Mouse (Mus musculus) urinary bladder, postnatal 14 days (tissue): Measurements from ENCODE around the gene Ankrd23.

Experiments used
- DNase-seq: peaks from one replicate; pipeline ENCODE4 v3.0.0; 2021; ENCODE audit warnings: low spot score

Ankrd23 gene

DNA sequence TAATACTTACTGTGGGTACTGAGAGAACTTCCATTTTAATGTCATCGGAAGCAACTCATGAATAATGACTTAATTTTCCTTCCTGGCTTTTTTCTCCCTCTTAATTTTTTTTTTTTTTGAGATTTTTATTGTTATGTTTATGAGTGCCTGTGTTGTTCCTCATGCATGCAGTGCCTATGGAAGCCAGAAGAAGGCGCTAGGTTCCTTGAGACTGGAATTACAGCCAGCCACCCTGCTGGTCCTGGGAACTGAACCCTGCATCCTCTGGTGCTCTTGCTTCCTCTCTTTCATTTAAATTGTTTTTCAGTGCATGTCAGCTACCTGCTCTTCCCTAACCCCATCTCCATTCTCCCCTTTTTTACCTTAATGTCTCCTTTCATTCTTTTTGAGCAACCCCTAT lies 23.0 kb downstream of the Ankrd23 start:
- no peak for DNase-seq

DNA sequence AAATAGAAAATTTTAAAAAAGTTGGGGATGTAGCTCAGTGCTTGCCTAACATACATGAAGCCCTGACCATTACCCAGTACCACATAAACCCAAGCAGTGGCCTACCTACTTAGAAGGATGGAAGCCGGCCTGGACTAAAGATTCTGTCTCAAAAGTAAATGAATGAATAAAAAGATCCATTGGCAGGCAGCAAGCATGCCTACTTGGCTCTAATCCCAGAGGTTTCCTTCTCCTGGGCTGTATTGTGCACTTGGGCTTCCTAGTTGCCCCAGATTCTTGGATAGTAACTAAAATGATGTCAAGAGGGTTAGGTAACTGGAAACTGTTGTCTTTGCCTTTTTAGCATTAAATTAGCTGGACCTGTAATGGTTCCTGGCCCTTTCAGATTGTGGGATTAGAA lies 23.4 kb downstream of the Ankrd23 start:
- no peak for DNase-seq

DNA sequence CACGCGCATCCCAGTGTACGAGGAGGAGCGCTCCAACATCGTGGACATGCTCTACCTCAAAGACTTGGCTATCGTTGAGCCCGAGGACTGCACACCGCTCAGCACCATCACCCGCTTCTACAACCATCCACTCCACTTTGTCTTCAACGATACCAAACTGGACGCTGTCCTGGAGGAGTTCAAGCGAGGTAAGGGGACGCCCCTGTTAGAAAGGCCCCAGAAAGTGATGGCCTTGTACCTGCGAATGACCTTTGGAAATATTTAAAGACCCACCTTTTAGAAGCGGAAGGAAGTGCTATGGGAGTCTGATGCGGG lies 23.8 kb downstream of the Ankrd23 start:
- DNase-seq: no peak

DNA sequence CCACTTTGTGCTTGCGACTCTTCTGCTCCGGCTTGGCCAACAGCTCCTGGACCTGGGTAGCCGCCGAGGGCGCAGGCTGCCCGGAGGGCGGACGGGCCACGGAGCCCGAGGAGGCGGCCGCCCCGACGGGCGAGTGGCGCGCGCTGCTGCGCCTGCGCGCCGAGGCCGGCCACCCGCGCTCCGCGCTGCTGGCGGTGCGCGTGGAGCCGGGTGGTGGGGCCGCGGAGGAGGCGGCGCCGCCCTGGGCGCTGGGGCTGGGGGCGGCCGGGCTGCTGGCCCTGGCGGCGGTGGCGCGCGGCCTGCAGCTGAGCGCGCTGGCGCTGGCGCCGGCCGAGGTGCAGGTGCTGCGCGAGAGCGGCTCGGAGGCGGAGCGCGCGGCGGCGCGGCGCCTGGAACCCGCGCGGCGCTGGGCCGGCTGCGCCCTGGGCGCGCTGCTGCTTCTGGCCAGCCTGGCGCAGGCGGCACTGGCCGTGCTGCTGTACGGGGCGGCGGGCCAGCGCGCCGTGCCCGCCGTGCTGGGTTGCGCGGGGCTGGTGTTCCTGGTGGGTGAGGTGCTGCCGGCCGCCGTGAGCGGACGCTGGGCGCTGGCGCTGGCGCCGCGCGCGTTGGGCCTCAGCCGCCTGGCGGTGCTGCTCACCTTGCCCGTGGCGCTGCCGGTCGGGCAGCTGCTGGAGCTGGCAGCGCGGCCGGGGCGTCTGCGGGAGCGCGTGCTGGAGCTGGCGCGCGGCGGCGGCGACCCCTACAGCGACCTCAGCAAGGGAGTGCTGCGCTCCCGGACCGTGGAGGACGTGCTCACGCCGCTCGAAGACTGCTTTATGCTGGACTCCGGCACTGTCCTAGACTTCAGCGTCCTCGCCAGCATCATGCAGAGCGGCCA lies 24.4 kb downstream of the Ankrd23 start:
- peak; percentile 42 for DNase-seq

DNA sequence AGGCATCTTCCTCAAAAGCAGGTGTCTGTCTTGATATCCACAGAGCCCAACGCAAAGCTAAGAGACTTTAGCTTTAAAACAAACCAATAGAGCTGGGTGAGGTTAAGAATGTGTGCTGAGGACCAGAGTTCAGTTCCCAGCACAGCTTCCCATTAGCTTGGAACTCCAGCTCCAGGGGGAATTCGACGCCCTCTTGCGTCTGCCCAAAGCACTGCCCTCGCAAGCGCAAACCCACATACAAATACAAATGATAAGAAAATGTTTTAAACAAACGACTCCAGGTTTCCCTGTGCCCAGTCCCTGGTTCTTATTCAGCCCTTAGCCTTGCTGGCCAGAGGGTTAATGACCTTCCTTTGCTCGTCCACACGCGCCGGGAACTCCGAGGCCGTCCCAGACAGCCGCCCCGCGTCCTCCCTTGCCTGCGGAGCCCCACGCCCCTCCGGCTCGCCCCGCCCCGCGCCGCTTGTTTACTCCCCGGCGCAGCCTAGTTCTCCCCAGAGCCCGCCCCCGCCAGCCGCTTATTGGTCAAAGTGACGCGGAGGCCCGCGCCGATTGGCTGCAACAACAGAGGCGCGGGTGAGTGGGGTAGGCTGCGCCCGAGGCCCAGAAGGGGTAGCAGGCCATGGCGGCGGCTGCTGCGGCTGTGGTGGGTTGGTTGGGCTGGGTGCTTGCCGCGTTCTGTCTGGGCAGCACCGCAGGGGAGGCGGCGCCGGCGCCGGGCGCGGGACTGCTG lies 25.2 kb downstream of the Ankrd23 start, which contains the start of gene Cnnm3:
Gene Cnnm3, plus strand, starts transcription at position 579 of the 733 bp plus-strand sequence.
- peak; percentile 100 for DNase-seq

DNA sequence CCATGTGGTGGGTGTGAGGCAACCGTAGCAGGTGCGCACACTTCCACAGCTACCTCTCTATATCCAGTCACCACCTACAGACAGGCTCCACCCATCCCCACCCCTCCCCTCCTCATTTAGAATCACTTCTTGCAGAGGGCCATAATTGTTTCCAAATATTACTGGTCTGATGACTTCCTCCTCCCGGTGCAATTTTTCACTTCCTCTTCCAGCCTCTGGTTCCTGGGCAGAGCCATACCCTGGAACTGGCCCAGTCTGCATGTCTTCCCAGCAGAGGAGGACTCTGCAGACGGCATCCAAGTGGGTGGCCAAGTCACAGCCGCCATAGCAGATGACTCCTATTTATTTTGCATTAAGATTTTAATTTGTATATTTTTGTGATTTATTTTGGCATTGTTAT lies 28.4 kb downstream of the Ankrd23 start:
- DNase-seq: no peak

DNA sequence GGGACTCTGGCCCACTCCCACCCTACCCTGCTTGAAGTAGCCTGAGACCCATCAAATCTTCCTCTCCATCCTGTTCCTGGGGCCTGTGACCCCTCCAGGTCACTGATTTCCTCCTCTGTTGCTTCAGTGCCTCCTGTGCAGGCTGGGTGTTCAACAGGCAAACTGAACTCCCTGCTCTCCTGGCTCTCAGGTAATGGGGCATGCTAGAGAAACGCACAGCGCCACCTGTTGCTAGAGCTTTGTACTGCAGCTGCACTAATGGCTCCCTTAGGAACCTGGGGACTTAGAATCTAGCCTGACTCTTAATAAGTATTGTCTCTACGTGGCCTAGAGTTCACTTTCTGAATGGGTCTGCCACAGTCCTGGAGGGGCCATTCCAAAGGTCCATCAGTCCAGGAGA lies 35.4 kb downstream of the Ankrd23 start:
- DNase-seq: peak; percentile 82

DNA sequence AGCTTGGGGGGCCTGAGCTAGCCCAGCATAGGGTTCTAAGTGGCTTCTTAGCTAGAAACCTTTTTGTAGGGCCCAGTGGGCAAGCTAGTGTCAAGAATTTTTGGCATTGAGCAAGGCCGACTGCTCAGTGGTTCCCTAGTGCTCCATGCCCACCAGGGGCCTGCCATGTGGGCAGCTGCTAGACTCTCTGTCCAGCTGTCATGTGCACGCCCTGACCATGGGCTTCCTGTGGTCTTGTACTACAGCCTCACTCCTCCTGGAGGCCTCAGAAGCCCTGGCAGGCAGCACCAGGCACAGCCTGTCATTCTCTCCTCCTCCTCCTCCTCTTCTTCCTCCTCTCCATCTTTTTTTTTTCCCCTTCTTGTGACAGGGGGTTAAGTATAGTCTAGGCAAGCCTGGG lies 39.4 kb downstream of the Ankrd23 start:
- no peak for DNase-seq

DNA sequence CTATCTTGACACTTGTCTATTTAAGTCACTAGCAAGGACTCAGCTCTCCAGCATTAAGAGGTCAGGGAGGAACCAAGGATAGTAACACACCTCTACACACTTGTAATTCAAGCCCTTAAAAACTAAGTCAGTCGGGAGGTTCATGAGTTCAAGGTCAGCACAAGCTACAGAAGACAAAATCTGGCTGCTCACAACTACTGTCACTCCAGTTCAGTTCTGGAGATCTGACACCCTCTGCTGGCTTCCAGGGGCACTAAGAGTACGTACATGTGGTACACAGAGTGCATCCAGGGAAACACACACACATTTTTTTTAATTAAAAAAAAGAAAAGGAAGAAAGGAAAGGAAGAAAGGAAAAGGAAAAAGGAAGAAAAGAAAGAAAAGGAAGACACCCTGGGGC lies 40.0 kb downstream of the Ankrd23 start:
- DNase-seq: no peak

DNA sequence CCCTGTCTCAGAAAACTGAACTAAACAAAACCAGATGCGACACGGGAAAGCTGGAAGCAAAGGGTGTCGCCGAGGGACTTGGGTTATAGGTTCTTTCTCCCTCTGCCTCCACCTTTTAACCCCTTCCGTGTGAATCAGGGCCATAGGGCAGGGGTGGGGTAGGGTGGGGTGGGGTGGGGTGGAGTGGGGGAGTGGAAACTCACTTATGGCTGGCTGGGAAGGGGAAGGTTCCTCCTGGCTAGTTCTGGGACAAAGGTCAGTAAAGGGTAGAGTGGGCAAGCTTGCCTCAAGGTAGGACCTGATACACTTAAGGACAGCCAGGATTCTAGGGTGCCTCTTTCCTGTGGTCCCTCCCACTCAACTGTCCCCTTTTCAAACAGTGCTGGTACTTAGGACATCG lies 43.4 kb downstream of the Ankrd23 start:
- DNase-seq: no peak

DNA sequence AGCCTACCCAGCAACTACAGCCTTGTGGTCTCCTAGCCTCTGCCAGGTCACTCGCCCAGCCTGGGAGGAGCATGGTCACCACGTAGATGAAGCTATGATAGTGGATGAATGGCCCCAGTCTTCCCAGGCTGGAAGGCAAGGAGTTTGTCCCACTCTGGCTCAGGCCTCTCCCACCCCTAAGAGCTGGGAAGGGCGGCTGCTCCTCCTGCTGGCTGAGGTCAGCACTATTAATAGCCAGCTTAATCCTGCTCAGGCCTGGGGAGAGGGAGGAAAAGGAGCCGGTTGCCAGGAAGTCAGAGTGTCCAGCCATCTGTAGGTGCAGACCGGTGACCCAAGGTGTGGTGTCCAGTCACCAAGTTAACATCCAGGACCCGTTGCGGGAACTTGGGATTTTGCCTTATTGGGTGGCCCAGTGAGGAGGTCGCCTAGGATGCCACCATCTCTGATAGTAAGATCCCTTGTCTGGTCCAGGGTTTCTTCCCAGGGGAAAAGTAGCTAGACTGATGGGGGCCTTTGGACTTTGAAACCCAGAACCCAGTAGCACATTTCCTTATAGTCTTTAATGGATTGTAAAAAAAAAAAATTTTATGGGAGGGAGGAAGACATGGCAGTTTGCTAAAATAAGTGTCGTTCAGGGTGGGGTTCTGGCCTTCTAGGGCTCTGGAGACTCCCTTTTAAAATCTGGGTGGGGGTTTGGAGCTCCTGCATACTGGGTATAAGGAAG lies 44.1 kb downstream of the Ankrd23 start:
- DNase-seq: peak; percentile 61

DNA sequence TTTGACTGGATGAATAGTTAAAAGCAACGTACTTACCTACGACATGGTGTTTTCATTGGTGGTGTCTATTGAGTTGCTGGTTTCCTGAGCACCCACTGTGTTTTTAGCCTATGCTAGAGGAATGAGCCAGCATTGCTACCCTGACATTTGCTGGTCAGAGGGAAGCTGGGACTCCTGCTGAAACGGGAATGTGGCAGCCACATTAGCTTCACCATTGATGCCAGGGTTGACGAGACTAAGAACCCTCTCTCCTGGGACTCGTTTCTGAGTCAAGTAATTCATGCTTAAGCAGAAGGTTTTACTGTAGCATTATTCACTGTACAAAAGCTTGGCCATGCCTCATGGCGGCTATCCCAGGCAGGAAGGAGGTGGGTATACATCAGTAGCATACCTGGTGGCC lies 47.0 kb downstream of the Ankrd23 start:
- no peak for DNase-seq

DNA sequence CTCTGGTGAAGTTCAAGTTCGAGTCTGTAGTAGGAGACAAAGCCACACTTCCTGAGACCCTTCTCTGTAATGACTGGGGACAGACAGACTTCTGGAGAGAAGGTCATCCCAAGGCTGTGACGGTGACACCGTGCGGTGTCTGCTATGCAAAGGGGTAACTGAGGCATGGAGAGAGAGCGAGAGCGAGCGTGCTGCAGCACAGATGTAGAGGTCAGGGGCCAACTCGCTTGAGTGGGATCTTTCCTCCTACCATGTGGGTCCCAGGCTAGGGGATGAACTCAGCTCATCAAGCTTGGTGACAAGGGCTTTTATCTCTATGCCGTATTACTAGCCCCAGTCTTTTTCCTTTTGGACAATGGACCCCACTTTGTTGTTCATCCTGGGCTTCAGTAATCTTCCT lies 49.6 kb downstream of the Ankrd23 start:
- no peak for DNase-seq

DNA sequence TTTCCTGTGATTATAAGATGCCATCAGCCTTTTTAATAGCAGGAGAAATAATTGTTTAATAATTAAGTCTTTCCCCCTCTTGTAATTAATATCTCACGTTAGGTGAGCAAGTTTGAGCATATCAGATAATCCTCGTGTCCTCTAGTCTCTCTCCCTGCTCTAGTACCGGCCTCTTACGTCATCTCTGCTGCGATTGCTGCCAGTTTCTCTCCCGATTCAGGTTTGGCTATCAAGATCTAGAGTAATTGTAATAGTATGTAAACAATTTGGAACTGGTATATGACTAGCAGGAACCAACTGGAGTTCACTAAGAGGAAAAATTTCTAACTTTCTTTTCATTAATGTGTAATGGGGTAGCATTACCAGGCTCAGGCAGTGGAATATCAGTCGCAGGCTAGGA lies 51.6 kb downstream of the Ankrd23 start:
- DNase-seq: peak; percentile 47

DNA sequence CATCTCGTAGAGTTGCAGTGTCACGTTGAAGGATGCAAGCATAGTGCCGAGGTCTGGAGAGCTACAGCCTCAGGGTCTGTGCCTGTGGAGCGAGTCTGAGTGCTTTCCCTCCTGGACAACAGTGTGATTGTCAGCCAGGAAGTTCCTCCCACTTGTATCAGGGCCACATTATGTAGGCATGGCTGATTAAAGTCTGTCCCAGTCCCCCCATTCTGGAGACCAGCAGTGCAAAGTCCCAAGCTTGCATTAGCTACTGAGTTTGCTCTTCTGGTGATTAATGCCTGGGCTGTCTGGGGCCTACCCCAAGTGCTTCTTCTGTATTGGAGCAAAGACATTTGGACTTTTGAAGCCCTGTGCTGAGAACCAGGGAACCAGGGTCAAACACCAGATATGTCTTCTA lies 52.9 kb downstream of the Ankrd23 start:
- DNase-seq: no peak
